Mouse (Mus musculus) cerebellum, adult 2 months (tissue): ENCODE data around the gene Ect2l.

ENCODE experiments used
- CTCF ChIP-seq: fragments of 200-500 bp; IDR thresholded peaks from 2 replicates; pipeline ENCODE4 v1.5.1; 2011; ENCODE audit warnings: low read depth, mild to moderate bottlenecking, control low read depth, low read length, moderate library complexity, borderline replicate concordance; ENCODE audit not compliant: insufficient read depth
- POLR2A ChIP-seq: fragments of 200-500 bp; IDR thresholded peaks from 2 replicates; pipeline ENCODE4 v1.6.1; 2011; ENCODE audit warnings: low read length, control low read depth, borderline replicate concordance; ENCODE audit not compliant: insufficient read depth

DNA sequence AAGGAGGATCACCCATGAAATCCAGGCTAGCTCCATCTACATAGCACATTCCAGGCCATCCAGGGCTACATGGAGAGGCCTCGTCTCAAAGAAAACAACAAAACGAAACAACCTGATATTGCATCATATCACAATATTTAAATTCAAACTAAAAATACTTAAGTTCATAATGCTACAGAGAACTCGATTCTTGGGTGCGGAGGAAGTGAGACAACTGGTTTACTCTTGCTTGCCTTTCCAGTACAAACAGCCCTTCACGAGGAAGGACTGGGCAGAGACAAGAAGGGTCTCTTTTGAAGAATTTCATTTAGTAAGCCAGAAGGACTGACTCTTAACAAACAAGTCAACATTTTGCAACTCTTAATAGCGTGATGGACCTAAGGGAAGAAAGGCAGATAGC is 22.1 kb downstream of the Ect2l start:
- TF ChIP-seq POLR2A (no peak), CTCF (no peak)
